Mouse (Mus musculus) Patski (cell line): ENCODE measurements around the gene Tpp2. TPM values are rescaled to one million over a fixed set of nuclear protein-coding genes. Genes with fewer than 3 reads are reported as not detected.
A peak's percentile ranks its signal among the peaks of the same experiment; 100 is the strongest.

Experiments used
- ATAC-seq: fragments of 100-300 bp; one replicate; pipeline ENCODE4 v1.8.0; 2021
- CTCF ChIA-PET: fragments of 350-600 bp; sonication (Branson Sonifier 250); formaldehyde crosslinking; loops from one replicate; lab custom pipeline; 2022; ENCODE audit warnings: inconsistent platforms; lab: Charles Lee
- POLR2A ChIA-PET: fragments of 350-600 bp; sonication (Branson Sonifier 250); formaldehyde crosslinking; loops from one replicate; lab custom pipeline; 2022; ENCODE audit warnings: antibody characterized with exemption, inconsistent platforms; lab: Charles Lee
- DNase-seq: peaks from one replicate; pipeline ENCODE4 v3.0.0-alpha.2; 2011; ENCODE audit warnings: low read depth, low spot score
- H3K27me3 ChIP-seq: fragments of 371-371 bp; one replicate; pipeline ENCODE4 v1.5.1; 2021
- CTCF ChIP-seq: fragments of 100-300 bp; IDR thresholded peaks from one replicate; pipeline ENCODE4 v1.5.1; 2021
- in situ Hi-C: fragments of 300-500 bp; cut with MboI; formaldehyde crosslinking; loops from 3 replicates; pipeline ENCODE4 v1.11.1; 2018; ENCODE audit warnings: low pct_unique_long_range_greater_than_20kb, mixed read lengths
- polyA plus RNA-seq: library from polyadenylated mRNA; unstranded; gene quantifications from one replicate; pipeline ENCODE4 v1.2.3, GENCODE M21; 2021

Gene Tpp2
- polyA plus RNA-seq, 1 experiment from 2014 or later: 45.7 TPM

- in situ Hi-C loops: no loop called here
- CTCF ChIA-PET: interaction anchor here (1.4 kb wide), 1 partner anchor 11 kb away, joined by 3 read pairs; no protein-coding TSS in a partner anchor
These were observed 966 bp downstream of the Tpp2 start for GRCm38 (mm10) chr1:43934416-43934810.

GRCm38 (mm10) chr1:43939310-43939709 lies 5.9 kb downstream of the Tpp2 start:
- no peaks in the 10 kb centered on the region for H3K27me3 ChIP-seq
- POLR2A ChIA-PET: no interaction called here
- no peak for ATAC-seq
- no peak for TF ChIP-seq CTCF
- no peak for DNase-seq
- in situ Hi-C loops: no loop called here
- CTCF ChIA-PET: interaction anchor here (0.9 kb wide), 1 partner anchor 28 kb away, joined by 5 read pairs; no protein-coding TSS in a partner anchor

More at GRCm38 (mm10) chr1:43934416-43934810, 966 bp downstream of the Tpp2 start:
- no peaks in the 10 kb centered on the region for H3K27me3 ChIP-seq
- POLR2A ChIA-PET: interaction anchor here (0.6 kb wide), 1 partner anchor 195 kb away, joined by 4 read pairs; no protein-coding TSS in a partner anchor
- no peak for TF ChIP-seq CTCF
- ATAC-seq: no peak
- no peak for DNase-seq

- in situ Hi-C loops: no loop called here
- DNase-seq (no peak), ATAC-seq (no peak)
- ChIA-PET CTCF (no interaction called here), POLR2A (no interaction called here)
- no peaks in the 10 kb centered on the region for H3K27me3 ChIP-seq
- TF ChIP-seq CTCF: no peak
These were observed 8.2 kb downstream of the Tpp2 start for GRCm38 (mm10) chr1:43941476-43942217.

- ATAC-seq: no peak
- CTCF ChIA-PET: no interaction called here
- DNase-seq: no peak
- POLR2A ChIA-PET: no interaction called here
- in situ Hi-C loops: no loop called here
- TF ChIP-seq CTCF: no peak
- no peaks in the 10 kb centered on the region for H3K27me3 ChIP-seq
These were observed 9.4 kb downstream of the Tpp2 start for GRCm38 (mm10) chr1:43942814-43943213.

GRCm38 (mm10) chr1:43953679-43954078 lies 20.2 kb downstream of the Tpp2 start:
- POLR2A ChIA-PET: interaction anchor here (0.9 to 1.0 kb wide), 2 partner anchors 14 to 16 kb away, joined by 3 read pairs; no protein-coding TSS in a partner anchor
- in situ Hi-C loops: no loop called here
- peak; percentile 85 for ATAC-seq
- no peaks in the 10 kb centered on the region for H3K27me3 ChIP-seq
- DNase-seq: no peak
- CTCF ChIA-PET: interaction anchor here (1.1 to 1.9 kb wide), 4 partner anchors 9 to 194 kb away, joined by 3 to 8 read pairs (median 6); no protein-coding TSS in a partner anchor
- TF ChIP-seq CTCF: no peak

GRCm38 (mm10) chr1:43964381-43964780 lies 30.9 kb downstream of the Tpp2 start:
- CTCF ChIA-PET: no interaction called here
- TF ChIP-seq CTCF: no peak

GRCm38 (mm10) chr1:43966756-43967155 lies 33.3 kb downstream of the Tpp2 start:
- POLR2A ChIA-PET: interaction anchor here (1.0 kb wide), 1 partner anchor 13 kb away, joined by 3 read pairs; no protein-coding TSS in a partner anchor

More at GRCm38 (mm10) chr1:43964381-43964780, 30.9 kb downstream of the Tpp2 start:
- in situ Hi-C loops: no loop called here
- H3K27me3 ChIP-seq: no peaks in the 10 kb centered on the region
- ATAC-seq: no peak
- POLR2A ChIA-PET: no interaction called here
- DNase-seq: no peak

GRCm38 (mm10) chr1:43969361-43969760 lies 35.9 kb downstream of the Tpp2 start:
- in situ Hi-C loops: no loop called here
- no peaks in the 10 kb centered on the region for H3K27me3 ChIP-seq
- no peak for TF ChIP-seq CTCF
- ATAC-seq (peak; percentile 60), DNase-seq (peak; percentile 64)
- CTCF ChIA-PET: interaction anchor here (1.5 to 1.9 kb wide), 2 partner anchors 10 to 16 kb away, joined by 3 to 5 read pairs; no protein-coding TSS in a partner anchor
- POLR2A ChIA-PET: interaction anchor here (0.8 kb wide), 1 partner anchor 16 kb away, joined by 3 read pairs; no protein-coding TSS in a partner anchor

More at GRCm38 (mm10) chr1:43966756-43967155, 33.3 kb downstream of the Tpp2 start:
- CTCF ChIA-PET: interaction anchor here (1.5 to 1.7 kb wide), 2 partner anchors 13 to 27 kb away, joined by 5 to 6 read pairs; no protein-coding TSS in a partner anchor
- no peak for DNase-seq
- peak; percentile 38 for TF ChIP-seq CTCF
- in situ Hi-C loops: no loop called here
- ATAC-seq: no peak
- H3K27me3 ChIP-seq: no peaks in the 10 kb centered on the region

- ChIA-PET CTCF (interaction anchor here (1.0 kb wide), 1 partner anchor 11 kb away, joined by 4 read pairs; no protein-coding TSS in a partner anchor), POLR2A (no interaction called here)
- no peak for ATAC-seq
- no peak for DNase-seq
- in situ Hi-C loops: no loop called here
- H3K27me3 ChIP-seq: no peaks in the 10 kb centered on the region
- TF ChIP-seq CTCF: no peak
These were observed 37.6 kb downstream of the Tpp2 start for GRCm38 (mm10) chr1:43971089-43971488.

GRCm38 (mm10) chr1:43996914-43997589 lies 63.6 kb downstream of the Tpp2 start:
- ATAC-seq (no peak), DNase-seq (no peak)
- ChIA-PET POLR2A (no interaction called here), CTCF (no interaction called here)
- H3K27me3 ChIP-seq: no peaks in the 10 kb centered on the region
- TF ChIP-seq CTCF: no peak
- in situ Hi-C loops: no loop called here
